Mouse (Mus musculus) activated CD4-positive, CD25-positive, alpha-beta regulatory T cell, adult 4 months (primary cell): ENCODE measurements around the gene Slit3. TPM values are rescaled to one million over a fixed set of nuclear protein-coding genes. Genes with fewer than 3 reads are reported as not detected.

Source experiments
- ATAC-seq: one replicate; pipeline ENCODE4 v1.8.0; 2017
- polyA plus RNA-seq, 2 experiments: library from polyadenylated mRNA; unstranded; fragments of 100-300 nt; shearing (Covaris generic); gene quantifications; one replicate each; pipeline ENCODE4 v1.2.1; 2017

Slit3 gene
- polyA plus RNA-seq, 2 experiments from 2014 or later: not detected

DNA sequence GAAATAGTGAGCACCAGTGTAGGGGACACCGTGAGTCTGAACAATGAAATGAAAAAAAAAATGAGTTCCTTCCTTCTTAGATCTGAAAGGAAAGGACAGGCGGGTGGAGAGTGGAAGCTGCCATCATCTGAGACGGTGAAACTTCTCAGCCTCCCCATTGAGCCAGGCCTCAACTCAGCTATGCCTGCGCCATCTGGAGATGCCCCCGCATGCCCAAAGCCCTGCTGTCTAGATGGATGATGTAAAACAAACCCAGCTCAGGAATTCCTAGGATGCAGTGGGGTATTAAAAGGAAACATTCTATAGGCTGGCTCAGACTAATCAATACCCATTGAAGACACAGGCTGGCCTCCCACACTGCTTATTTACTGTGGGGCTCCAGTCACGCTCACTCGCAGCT is 477.7 kb downstream of the Slit3 start:
- ATAC-seq: no peak

DNA sequence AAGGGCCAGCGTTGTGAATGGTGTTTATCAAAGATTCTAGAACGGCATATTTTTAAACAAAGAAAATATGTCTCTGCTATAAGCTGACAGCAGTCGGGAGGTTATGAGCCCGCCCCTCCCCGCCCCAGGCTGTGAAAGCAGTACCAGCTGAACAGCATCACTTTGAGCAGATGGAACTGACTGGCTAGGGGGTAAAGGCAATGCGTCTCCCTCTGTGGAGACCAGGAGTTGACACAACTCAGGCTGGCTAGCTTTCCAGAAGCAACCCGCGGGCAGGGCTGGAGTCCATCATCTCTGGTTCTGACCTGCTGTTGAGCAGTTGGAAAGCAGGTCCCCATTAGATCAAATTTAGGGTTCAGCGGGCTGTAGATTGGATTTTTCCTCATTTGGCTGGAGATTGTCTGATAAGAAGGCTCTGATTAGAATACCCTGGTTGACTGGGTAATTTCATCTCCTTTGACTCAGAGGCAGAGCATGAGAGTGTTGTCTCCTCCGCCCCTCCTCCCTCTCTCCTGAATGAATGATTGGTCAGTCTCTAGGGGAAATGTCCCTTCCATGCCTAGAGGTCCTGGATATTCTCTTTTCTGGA is 480.7 kb downstream of the Slit3 start:
- ATAC-seq: no peak

DNA sequence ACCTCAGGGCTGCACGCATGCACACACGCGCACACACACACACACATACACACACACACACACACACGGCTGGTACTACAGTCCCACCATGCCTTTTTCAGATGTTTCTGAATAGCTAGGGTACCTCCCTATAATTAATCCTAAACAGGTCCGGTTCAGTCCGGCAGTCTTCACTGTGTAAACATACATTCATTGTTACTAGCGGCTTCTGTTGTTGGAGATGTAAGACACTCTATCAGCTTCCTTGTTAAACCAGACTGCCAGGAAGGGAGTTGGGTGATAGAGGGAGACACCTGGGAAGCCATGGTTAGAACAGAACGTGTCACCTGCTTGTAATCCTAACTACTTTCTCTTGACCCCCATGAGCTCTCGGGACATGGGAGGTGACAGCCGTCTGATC is 481.6 kb downstream of the Slit3 start:
- no peak for ATAC-seq

- no peak for ATAC-seq
These were observed 482.9 kb downstream of the Slit3 start for GRCm38 (mm10) chr11:35603946-35604345.

DNA sequence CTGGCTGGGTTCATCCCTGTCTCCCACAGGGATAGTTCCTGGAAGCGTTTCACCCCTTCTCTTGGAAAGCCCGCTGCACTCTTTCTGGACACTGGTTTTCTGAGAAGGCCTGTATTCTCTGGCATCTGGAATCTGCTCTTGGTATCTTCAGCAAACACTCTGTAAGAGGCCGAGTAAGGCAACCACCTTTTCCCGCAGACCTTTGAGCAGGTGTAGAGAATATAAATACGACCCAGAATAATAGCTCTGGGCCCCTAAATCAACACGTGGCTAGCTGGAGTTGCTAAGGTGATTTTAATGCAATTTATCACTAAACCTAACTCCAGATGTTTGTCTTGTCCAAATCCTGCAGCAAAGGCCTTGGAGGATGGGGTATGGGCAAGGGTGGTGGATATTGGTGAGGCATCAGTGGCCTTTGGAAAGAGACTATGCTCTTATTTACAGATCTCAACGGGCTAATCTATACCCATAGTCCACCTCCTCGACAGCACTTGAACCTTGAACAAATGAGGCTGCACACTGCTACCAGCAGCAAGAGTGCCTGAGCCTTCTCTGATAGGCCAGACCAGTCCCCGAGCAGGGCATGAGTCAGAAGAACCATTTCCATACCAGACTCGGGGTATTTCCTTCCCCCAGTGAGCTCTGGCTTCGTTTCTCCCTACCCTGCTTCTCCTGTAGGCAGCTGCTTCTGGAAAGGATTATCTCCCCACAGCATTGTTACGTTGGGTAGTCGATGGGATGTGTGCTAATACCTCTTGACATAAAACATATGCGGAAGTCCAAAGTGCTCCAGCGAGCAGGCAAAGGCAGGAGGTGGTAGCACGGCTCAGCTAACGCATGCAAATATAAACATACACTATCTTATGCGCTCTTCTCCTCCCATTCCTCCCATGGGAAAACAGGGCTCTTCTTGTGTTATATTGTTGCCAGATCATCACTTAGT is 484.1 kb downstream of the Slit3 start:
- no peak for ATAC-seq

- no peak for ATAC-seq
These were observed 486.2 kb downstream of the Slit3 start for GRCm38 (mm10) chr11:35607191-35607590.

GRCm38 (mm10) chr11:35608794-35609193 is 487.8 kb downstream of the Slit3 start:
- ATAC-seq: no peak

GRCm38 (mm10) chr11:35612262-35612896 is 491.4 kb downstream of the Slit3 start:
- ATAC-seq: no peak

DNA sequence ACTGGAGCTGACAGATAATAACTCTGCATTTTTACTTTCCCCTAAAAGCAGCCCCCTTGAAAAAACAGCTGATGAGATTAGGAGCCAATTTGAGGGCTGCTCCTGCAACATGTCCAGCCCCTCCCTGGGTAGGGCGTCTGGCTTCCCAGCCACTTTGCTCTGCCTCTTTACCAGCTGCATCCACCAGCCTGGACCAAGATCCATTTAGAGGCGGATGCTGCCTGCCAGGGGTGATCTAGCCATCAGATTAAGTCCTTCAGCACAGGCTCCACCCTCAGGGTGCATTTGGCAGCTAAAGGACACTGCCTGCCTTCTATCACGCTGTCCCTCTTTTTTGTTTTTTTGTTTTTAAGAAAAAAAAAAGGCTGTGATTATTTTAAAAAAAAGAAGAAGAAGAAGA is 493.5 kb downstream of the Slit3 start:
- no peak for ATAC-seq

- ATAC-seq: no peak
These were observed 498.4 kb downstream of the Slit3 start for GRCm38 (mm10) chr11:35619421-35619820.

- ATAC-seq: no peak
These were observed 501.7 kb downstream of the Slit3 start for GRCm38 (mm10) chr11:35622736-35623135.

DNA sequence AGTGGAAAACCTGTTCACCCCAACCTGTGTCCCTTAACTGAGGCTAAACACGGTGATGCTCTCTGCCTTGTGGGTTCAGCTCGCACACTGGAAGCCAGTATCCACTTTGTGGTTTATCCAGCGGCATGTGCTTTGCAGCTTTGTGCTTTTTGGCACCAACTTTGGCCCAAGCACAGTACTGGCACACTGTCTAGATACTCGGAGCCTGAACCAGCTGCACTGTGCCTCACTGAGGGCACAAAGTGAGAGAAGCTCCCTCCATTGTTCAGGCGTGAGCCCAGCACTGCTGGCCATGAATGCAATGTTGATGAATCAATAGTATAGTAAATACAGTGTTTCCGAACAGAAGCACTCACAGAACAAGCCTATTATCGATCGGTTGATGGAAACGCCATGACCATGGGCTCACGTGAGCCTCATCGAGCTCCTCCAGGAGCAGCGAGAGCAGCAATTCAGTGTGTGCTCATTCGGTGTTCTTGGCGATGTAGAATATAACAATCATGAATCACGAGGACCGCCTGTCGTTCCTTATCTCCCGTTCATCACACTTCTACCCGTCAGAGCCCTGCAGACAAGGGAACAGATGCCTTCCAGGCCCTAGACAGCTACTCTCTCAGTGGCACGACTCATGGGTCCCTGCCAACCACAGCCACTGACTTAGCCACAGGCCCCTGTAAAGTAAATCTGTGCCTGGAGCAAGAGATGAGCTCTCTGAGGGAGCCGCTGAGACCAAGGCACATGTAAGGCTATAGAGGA is 503.7 kb downstream of the Slit3 start:
- no peak for ATAC-seq

DNA sequence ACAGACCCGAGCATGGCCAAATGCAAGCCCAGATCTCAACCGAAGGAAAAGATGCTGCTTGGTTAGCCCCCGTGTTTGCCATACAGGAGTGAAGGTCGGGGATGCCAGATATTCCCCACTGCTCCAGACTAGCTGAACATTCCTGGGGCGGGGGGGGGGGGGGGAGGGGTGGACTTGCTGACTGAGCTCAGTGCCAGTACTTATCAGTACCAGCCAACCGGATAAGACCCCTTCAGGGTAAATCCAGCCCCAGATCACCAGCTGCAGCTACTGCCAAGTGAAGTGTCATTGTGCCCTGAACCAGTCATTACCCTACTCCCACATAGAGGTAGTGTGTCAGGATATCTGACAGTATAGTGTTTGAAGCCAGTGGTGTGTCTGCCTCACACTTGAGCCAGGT is 504.6 kb downstream of the Slit3 start:
- no peak for ATAC-seq

- ATAC-seq: no peak
These were observed 505.3 kb downstream of the Slit3 start for GRCm38 (mm10) chr11:35626161-35626885.

- ATAC-seq: no peak
These were observed 506.8 kb downstream of the Slit3 start for GRCm38 (mm10) chr11:35627815-35628214.

GRCm38 (mm10) chr11:35632262-35632661 is 511.2 kb downstream of the Slit3 start:
- ATAC-seq: no peak

GRCm38 (mm10) chr11:35637102-35637501 is 516.1 kb downstream of the Slit3 start:
- ATAC-seq: no peak

- no peak for ATAC-seq
These were observed 517.9 kb downstream of the Slit3 start for GRCm38 (mm10) chr11:35638862-35639384.

DNA sequence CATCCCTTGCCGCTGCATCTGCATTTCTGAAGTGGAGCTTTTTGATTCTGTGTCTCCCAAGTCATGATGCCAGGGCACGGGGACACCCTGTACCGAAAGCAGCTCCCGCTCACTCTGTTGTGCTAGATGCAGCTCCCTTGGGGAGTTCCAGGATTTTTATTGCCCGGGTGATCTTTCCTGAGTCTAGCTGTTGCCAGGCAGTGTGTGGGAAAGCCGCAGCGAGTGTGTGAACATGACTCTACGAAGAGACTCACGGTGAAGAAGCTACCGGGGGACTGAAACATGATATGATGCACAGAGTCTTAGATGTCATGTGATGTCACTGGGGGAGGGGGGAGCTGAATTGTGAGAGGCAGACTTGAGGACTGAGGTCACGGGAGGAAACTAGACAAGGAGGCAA is 518.4 kb downstream of the Slit3 start:
- ATAC-seq: no peak

GRCm38 (mm10) chr11:35651286-35651685 is 530.3 kb downstream of the Slit3 start:
- ATAC-seq: no peak

GRCm38 (mm10) chr11:35655836-35656235 is 534.8 kb downstream of the Slit3 start:
- ATAC-seq: no peak

GRCm38 (mm10) chr11:35657582-35657981 is 536.6 kb downstream of the Slit3 start:
- ATAC-seq: no peak
